Mouse (Mus musculus): ENCODE results near the gene Gm16405. TPM values are rescaled to one million over a fixed set of nuclear protein-coding genes. Genes with fewer than 3 reads are reported as not detected.
"Not testable (repeated sequence)": the region's sequence is repeated elsewhere in the genome, so short reads cannot be mapped to it uniquely, and the experiment has no call there.

Gene Gm16405
- not detected in 2 replicates for polyA plus RNA-seq (2014; fragmentation: Nextera tagmentation; extraction: Ambion mirVana)

DNA sequence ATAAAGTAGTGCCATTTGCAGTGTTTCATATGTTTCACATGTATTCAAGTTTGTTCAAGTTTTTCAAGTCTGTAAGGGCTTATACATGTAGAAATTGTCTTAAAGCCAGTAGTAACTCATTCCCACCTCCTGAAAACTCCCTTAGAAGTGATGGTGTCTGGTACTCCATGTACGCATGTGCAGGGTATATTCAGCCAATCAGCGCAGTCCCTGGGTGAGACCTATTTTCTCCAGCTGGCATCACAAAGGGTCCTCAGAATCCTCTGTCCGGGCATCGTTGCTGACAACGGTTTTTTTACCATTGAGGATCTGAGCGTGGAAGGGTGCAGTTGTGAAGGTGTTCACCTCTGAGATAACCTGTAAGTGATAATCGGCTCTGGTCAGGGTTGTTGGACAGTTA is at the start of gene Gm16405:
Gene Gm16405, plus strand, starts transcription at position 301 of the 400 bp plus-strand sequence.
- H3K36me3 ChIP-seq (ENCODE audit: control insufficient read depth, insufficient read depth, low read length); H3K4me1 ChIP-seq (ENCODE audit: control insufficient read depth, insufficient read depth, low read length); H3K9ac ChIP-seq (replicated peaks; ENCODE audit: low read depth, low read length); H3K9me3 ChIP-seq (ENCODE audit: control insufficient read depth, low read length); H3K27me3 ChIP-seq (ENCODE audit: control insufficient read depth, insufficient read depth, low read length); ATAC-seq (ENCODE audit: low read depth); H3K4me2 ChIP-seq (ENCODE audit: low read depth, low read length); H3K4me3 ChIP-seq (ENCODE audit: low read depth, low read length); H3K27ac ChIP-seq (ENCODE audit: low read depth, low read length): not testable (repeated sequence)
- no CpG with 5 or more reads among the region's 7 CpGs for WGBS

Other genes starting within 250 kb of the Gm16405 start
- gene Gm16430, start 91.0 kb downstream of the Gm16405 start, polyA plus RNA-seq (2014; fragmentation: Nextera tagmentation; extraction: Ambion mirVana) = not detected in 2 replicates